Mouse (Mus musculus) stomach, postnatal 0 days (tissue): ENCODE results near the gene Uap1.

Experiments
- CTCF ChIP-seq: IDR thresholded peaks from 2 replicates; pipeline ENCODE4 v1.5.1; 2016; ENCODE audit warnings: antibody characterized with exemption, low read depth, mild to moderate bottlenecking, moderate library complexity
- EP300 ChIP-seq: optimal IDR thresholded peaks from 2 replicates; pipeline ENCODE3; 2016; ENCODE audit warnings: antibody characterized with exemption

GRCm38 (mm10) chr1:170142256-170142871 is 32.4 kb downstream of the Uap1 start:
- TF ChIP-seq CTCF, result no peak
- TF ChIP-seq EP300, result no peak
